Mouse (Mus musculus): ENCODE results near the gene Rnf43. TPM values are rescaled to one million over a fixed set of nuclear protein-coding genes. Genes with fewer than 3 reads are reported as not detected.

Rnf43 gene
- polyA plus RNA-seq, 1 experiment = 0.08 TPM

- Histone ChIP-seq H3K27me3 (ENCODE audit: control insufficient read depth) (no peaks in the 10 kb centered on the region), H3K4me1 (ENCODE audit: control insufficient read depth) (peaks cover 59% of the 10 kb centered on the region), H3K4me3 (replicated peaks) (no peak overlapping the region), H3K36me3 (ENCODE audit: control insufficient read depth) (peaks cover 92% of the 10 kb centered on the region), H3K9me3 (ENCODE audit: control insufficient read depth, low read length) (no peaks in the 10 kb centered on the region)
- no peak for TF ChIP-seq GATA1 (IDR thresholded peaks at IDR 0.05; ENCODE audit: low read length)
- TF ChIP-seq TAL1 (IDR thresholded peaks at IDR 0.05; ENCODE audit: low read length) = no peak
These were observed 81.2 kb downstream of the Rnf43 start for GRCm38 (mm10) chr11:87743691-87744090.

DNA sequence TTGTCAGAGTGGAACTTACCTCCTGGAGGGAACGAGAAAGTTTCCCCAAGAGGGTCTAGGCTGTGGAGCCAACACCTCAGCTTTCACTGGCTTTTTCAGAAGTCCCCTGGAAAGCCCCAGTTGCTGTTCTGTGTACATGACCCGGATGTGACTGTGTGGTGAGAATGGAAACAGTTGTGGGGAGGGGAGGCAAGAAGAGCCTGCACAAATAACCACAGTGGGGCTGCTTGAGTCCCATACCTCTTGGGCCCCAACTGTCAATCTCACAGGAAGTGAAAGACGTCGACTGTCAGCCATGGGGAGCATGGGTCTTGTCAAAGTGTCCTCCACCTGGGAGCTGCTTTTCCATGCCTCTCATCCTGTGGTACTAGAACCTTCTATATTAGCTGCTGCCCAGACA lies 82.4 kb downstream of the Rnf43 start:
- Histone ChIP-seq H3K9me3 (ENCODE audit: control insufficient read depth, low read length) (no peaks in the 10 kb centered on the region), H3K36me3 (ENCODE audit: control insufficient read depth) (peaks cover 79% of the 10 kb centered on the region), H3K4me1 (ENCODE audit: control insufficient read depth) (peaks cover 64% of the 10 kb centered on the region), H3K27me3 (ENCODE audit: control insufficient read depth) (no peaks in the 10 kb centered on the region), H3K4me3 (replicated peaks) (no peak overlapping the region)
- TF ChIP-seq TAL1 (IDR thresholded peaks at IDR 0.05; ENCODE audit: low read length) (no peak), GATA1 (IDR thresholded peaks at IDR 0.05; ENCODE audit: low read length) (no peak)

GRCm38 (mm10) chr11:87745632-87746555 lies 83.4 kb downstream of the Rnf43 start:
- no peaks in the 10 kb centered on the region for H3K9me3 ChIP-seq (ENCODE audit: control insufficient read depth, low read length)
- TF ChIP-seq TAL1 (IDR thresholded peaks at IDR 0.05; ENCODE audit: low read length) (no peak), GATA1 (IDR thresholded peaks at IDR 0.05; ENCODE audit: low read length) (no peak)
- H3K4me1 ChIP-seq (ENCODE audit: control insufficient read depth) = peaks cover 68% of the 10 kb centered on the region
- H3K36me3 ChIP-seq (ENCODE audit: control insufficient read depth) = peaks cover 70% of the 10 kb centered on the region
- H3K4me3 ChIP-seq (replicated peaks) = no peak overlapping the region
- no peaks in the 10 kb centered on the region for H3K27me3 ChIP-seq (ENCODE audit: control insufficient read depth)

GRCm38 (mm10) chr11:87747312-87747711 lies 84.8 kb downstream of the Rnf43 start:
- Histone ChIP-seq H3K9me3 (ENCODE audit: control insufficient read depth, low read length) (no peaks in the 10 kb centered on the region), H3K4me1 (ENCODE audit: control insufficient read depth) (peaks cover 79% of the 10 kb centered on the region), H3K36me3 (ENCODE audit: control insufficient read depth) (peaks cover 68% of the 10 kb centered on the region), H3K27me3 (ENCODE audit: control insufficient read depth) (no peaks in the 10 kb centered on the region), H3K4me3 (replicated peaks) (no peak overlapping the region)
- TF ChIP-seq TAL1 (IDR thresholded peaks at IDR 0.05; ENCODE audit: low read length) (no peak), GATA1 (IDR thresholded peaks at IDR 0.05; ENCODE audit: low read length) (no peak)

GRCm38 (mm10) chr11:87747716-87748115 lies 85.2 kb downstream of the Rnf43 start:
- H3K4me1 ChIP-seq (ENCODE audit: control insufficient read depth) = peaks cover 82% of the 10 kb centered on the region

DNA sequence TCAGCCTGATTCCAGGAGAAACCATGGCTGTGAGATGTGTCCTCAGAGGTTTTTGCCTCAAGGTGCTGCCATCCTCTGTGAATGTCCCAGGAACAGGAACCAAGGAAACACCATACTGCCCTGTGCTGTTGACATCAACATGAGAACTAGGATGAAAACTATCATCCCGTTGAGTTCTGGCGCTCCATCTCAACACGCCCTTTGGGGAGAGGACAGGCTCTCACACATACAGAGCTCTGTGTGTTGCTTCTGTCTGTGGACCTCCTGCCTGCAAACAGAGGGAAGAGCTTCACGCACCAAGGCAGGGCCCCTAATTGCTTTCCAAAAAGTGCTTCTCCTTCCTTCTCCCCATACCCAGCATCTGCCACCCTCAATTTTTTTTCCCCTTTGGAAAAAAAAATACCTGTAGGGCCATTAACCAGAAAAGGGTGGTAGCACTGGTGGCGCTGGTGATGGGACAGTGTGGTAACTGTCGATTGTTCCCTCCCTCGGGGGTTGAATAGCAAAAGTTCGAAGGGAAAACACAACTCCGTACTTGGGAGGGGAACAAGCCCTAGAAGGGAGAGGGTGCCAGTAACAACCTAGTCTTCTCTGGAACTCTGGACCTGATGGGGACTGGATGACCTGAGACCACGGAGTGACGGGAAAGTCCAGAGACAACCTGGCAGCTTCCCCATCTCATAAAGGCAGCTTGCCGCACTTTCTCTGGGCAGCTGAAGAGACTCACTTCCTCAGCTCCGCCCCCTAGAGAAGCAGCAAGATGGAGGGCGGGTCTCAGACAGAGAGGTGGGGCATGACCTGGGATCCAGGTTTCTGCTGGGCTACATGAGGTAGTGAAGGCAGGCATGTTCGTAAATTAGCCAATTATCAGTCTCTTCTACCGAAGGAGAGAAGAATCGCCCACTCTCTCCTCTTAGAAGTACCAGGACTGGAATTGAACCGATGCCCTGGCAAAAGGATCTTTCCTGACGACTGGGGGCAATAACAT lies 85.9 kb downstream of the Rnf43 start:
- Histone ChIP-seq H3K36me3 (ENCODE audit: control insufficient read depth) (peaks cover 61% of the 10 kb centered on the region), H3K4me3 (replicated peaks) (peak overlapping the region; percentile 68), H3K9me3 (ENCODE audit: control insufficient read depth, low read length) (no peaks in the 10 kb centered on the region), H3K4me1 (ENCODE audit: control insufficient read depth) (peaks cover 89% of the 10 kb centered on the region), H3K27me3 (ENCODE audit: control insufficient read depth) (no peaks in the 10 kb centered on the region)
- TF ChIP-seq TAL1 (IDR thresholded peaks at IDR 0.05; ENCODE audit: low read length) (no peak), GATA1 (IDR thresholded peaks at IDR 0.05; ENCODE audit: low read length) (no peak)

More at GRCm38 (mm10) chr11:87747716-87748115, 85.2 kb downstream of the Rnf43 start:
- Histone ChIP-seq H3K27me3 (ENCODE audit: control insufficient read depth) (no peaks in the 10 kb centered on the region), H3K36me3 (ENCODE audit: control insufficient read depth) (peaks cover 64% of the 10 kb centered on the region), H3K9me3 (ENCODE audit: control insufficient read depth, low read length) (no peaks in the 10 kb centered on the region), H3K4me3 (replicated peaks) (peak overlapping the region; percentile 68)
- TF ChIP-seq GATA1 (IDR thresholded peaks at IDR 0.05; ENCODE audit: low read length) (no peak), TAL1 (IDR thresholded peaks at IDR 0.05; ENCODE audit: low read length) (no peak)

DNA sequence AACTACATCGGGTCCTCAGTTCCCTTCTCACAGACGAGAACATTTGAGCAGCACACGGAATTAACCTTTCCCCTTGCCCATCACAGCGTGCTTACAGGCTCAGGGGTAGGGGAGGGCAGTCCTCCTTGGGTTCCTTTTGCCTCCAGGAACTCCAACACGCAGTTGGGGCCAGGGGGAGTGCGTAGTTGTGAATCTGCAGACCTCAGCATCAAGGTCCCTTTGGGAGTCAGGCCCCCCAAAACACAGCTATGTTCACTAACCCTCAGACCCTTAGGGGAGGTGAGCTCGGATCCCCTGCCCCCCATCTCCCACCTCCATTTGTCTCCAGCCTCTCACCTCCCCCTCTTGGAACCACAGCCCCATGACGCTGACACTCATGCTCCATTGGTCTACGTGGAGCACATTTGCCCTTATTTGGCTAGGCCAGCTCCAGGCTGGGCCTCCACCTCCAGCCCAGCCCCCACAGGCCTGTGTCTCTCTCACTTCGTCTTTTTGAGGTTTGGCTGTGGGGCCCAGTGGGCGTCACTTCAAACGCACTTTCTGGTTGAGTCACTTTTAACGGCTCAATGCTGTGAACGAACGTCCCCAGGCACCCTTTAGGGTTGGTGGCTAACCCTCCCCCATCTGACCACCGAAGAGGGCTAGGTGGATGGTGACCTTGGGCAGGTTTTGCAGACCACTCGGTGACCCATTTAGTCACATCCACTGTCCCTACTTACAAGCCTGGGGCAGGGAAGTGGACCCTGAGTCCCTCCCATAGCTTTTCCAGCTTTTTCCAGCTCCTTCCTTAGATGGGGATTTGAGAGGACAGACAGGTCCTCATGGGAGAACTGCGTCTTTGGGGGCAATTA lies 86.9 kb downstream of the Rnf43 start:
- no peaks in the 10 kb centered on the region for H3K27me3 ChIP-seq (ENCODE audit: control insufficient read depth)
- TF ChIP-seq TAL1 (IDR thresholded peaks at IDR 0.05; ENCODE audit: low read length) = no peak
- no peak for TF ChIP-seq GATA1 (IDR thresholded peaks at IDR 0.05; ENCODE audit: low read length)
- peaks cover 96% of the 10 kb centered on the region for H3K4me1 ChIP-seq (ENCODE audit: control insufficient read depth)
- H3K4me3 ChIP-seq (replicated peaks) = peak overlapping the region; percentile 68
- no peaks in the 10 kb centered on the region for H3K9me3 ChIP-seq (ENCODE audit: control insufficient read depth, low read length)
- H3K36me3 ChIP-seq (ENCODE audit: control insufficient read depth) = peaks cover 51% of the 10 kb centered on the region

GRCm38 (mm10) chr11:87750043-87750421 lies 87.5 kb downstream of the Rnf43 start:
- Histone ChIP-seq H3K9me3 (ENCODE audit: control insufficient read depth, low read length) (no peaks in the 10 kb centered on the region), H3K4me3 (replicated peaks) (peak overlapping the region; percentile 68), H3K36me3 (ENCODE audit: control insufficient read depth) (peaks cover 45% of the 10 kb centered on the region), H3K4me1 (ENCODE audit: control insufficient read depth) (peaks cover 97% of the 10 kb centered on the region), H3K27me3 (ENCODE audit: control insufficient read depth) (no peaks in the 10 kb centered on the region)
- peak; percentile 99 for TF ChIP-seq TAL1 (IDR thresholded peaks at IDR 0.05; ENCODE audit: low read length)
- peak; percentile 71 for TF ChIP-seq GATA1 (IDR thresholded peaks at IDR 0.05; ENCODE audit: low read length)
